Mouse (Mus musculus) activated CD4-positive, CD25-positive, alpha-beta regulatory T cell, adult 4 months (primary cell): ENCODE data around the gene Pir. TPM values are rescaled to one million over a fixed set of nuclear protein-coding genes. Genes with fewer than 3 reads are reported as not detected.

Experiments used
- ATAC-seq: one replicate; pipeline ENCODE4 v1.8.0; 2017
- polyA plus RNA-seq, 2 experiments: library from polyadenylated mRNA; unstranded; fragments of 100-300 nt; shearing (Covaris generic); gene quantifications; one replicate each; pipeline ENCODE4 v1.2.1; 2017

Gene Pir
- polyA plus RNA-seq, 2 experiments from 2014 or later: not detected

- ATAC-seq: no peak
These were observed 76.3 kb downstream of the Pir start for GRCm38 (mm10) chrX:164345359-164345938.

- ATAC-seq: no peak
These were observed 79.8 kb downstream of the Pir start for GRCm38 (mm10) chrX:164348937-164349336.

- ATAC-seq: no peak
These were observed 96.1 kb downstream of the Pir start for GRCm38 (mm10) chrX:164365153-164365865.

- ATAC-seq: no peak
These were observed 101.4 kb downstream of the Pir start for GRCm38 (mm10) chrX:164370576-164370975.

- ATAC-seq: no peak
These were observed 103.9 kb downstream of the Pir start, which contains the start of gene Vegfd for GRCm38 (mm10) chrX:164373081-164373480. Gene Vegfd, plus strand, starts transcription at chrX:164373378.

GRCm38 (mm10) chrX:164374586-164374985 is 105.4 kb downstream of the Pir start:
- no peak for ATAC-seq

GRCm38 (mm10) chrX:164379721-164380120 is 110.5 kb downstream of the Pir start:
- no peak for ATAC-seq

- ATAC-seq: peak; percentile 97
These were observed 112.6 kb downstream of the Pir start for GRCm38 (mm10) chrX:164381618-164382408.

GRCm38 (mm10) chrX:164394091-164394490 is 124.9 kb downstream of the Pir start:
- ATAC-seq: no peak

DNA sequence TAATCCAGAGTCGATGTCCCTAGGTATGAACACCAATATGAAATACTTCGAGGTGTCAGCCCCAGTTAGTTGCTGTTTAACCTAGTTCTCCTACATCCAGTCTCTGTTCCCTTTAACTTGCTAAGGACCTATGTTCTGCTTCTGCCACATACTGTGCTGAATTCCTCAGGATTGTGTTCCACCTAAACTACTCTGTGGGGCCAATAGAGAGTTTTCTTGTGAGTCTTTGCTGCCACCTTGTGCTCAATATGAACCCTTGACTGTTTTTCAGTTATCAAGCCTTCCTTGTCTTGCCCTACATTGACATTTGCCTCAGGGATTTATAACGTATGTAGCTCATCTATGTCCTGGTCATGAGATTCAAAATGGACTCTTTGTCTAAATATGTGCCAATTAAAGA is 129.3 kb downstream of the Pir start:
- peak; percentile 61 for ATAC-seq

DNA sequence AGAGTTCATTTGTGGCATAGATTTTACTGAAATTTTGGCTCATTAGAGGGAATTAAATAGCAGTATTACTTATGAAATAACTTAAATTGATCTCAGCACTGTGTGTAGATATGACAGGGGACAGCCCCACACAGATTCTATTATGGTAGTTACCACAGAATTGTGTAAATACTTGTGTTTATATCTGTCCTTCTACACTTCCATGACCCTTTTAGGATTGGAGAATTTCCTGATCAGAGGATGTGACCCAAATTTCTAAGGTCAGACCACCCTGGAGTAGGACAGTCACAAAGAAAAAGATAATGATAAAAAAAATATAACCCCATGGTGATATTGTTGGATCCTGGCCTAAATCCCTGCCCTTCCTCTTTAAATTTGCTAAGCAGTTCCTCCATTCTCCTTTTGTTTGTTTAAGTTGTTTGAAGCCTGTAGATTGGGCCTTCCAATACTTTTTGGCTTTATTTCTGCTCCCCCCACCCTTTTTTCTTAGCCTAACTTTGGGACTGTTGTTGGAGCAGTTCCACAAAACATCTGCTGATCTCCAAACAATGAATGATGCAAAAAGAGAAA is 136.0 kb downstream of the Pir start:
- no peak for ATAC-seq

- peak; percentile 95 for ATAC-seq
These were observed 137.2 kb downstream of the Pir start for GRCm38 (mm10) chrX:164406133-164407022.

GRCm38 (mm10) chrX:164408301-164408927 is 139.2 kb downstream of the Pir start:
- ATAC-seq: no peak

- no peak for ATAC-seq
These were observed 141.4 kb downstream of the Pir start for GRCm38 (mm10) chrX:164410562-164410961.

DNA sequence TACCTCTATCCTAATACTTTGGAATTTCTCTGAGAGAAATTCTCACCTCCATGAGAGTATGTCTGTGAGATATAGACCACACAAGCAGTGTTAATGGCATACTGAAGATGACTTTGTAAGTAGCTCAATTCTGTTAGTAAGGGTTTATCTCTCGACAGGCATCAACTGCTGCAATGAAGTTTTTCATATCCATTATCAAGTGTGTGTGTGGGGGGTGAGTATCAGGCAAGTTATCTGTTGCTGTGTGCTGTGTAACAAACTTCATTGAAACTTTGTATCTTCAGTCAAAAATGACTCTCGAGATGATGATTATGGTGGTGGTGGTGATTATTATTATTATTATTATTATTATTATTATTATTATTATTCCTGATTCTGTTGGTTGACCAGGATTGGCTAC is 147.6 kb downstream of the Pir start:
- no peak for ATAC-seq

GRCm38 (mm10) chrX:164418008-164418407 is 148.8 kb downstream of the Pir start:
- ATAC-seq: no peak

GRCm38 (mm10) chrX:164419471-164419939 is 150.3 kb downstream of the Pir start, which contains the start of gene Piga:
Gene Piga, plus strand, starts transcription at chrX:164419787.
- ATAC-seq: peak; percentile 96

DNA sequence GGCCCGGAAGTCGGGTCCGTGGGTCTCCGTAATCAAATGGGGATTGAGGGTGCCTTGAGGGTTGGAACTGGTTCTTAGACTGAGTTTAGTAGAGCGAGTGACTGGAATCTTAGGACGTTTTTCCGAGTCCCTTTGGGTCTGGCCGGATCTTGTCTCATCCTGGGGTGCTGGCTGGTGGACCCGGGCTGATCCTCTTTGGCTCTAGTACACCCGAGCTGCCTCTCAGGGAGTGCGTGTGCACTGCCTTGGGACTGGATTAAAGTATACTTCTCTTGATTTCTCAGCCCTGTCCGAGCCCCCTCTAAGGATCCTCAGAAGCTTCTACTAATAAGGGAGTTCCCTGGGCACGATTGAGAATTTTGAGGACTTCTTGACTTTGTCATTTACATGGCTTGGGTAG is 150.8 kb downstream of the Pir start:
- ATAC-seq: no peak

- ATAC-seq: no peak
These were observed 151.3 kb downstream of the Pir start for GRCm38 (mm10) chrX:164420518-164420917.
